Mouse (Mus musculus) kidney, postnatal 14 days (tissue): ENCODE results near the gene Sfswap.

Experiments
- DNase-seq: peaks from one replicate; pipeline ENCODE4 v3.0.0; 2022; ENCODE audit warnings: mixed read lengths

The Sfswap gene

DNA sequence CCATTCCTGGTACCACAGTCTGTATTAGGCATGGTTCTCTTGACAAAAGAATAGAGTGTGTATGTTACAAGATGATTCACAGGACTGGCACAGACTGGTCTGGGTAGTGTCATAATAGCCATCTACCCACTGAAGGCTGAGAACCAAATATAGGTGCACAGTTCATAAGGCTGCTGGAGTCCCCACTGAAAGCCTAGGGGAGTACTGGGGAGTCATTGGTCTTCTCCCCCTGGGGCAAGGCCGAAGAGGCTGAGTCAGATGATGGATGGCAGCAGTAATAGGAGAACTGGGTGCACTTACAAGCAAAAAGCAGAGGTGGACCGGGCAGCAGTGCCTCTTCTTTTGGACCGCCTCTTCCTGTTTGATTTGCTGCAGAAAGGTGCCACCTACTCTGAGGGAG is 32.7 kb downstream of the Sfswap start:
- no peak for DNase-seq

DNA sequence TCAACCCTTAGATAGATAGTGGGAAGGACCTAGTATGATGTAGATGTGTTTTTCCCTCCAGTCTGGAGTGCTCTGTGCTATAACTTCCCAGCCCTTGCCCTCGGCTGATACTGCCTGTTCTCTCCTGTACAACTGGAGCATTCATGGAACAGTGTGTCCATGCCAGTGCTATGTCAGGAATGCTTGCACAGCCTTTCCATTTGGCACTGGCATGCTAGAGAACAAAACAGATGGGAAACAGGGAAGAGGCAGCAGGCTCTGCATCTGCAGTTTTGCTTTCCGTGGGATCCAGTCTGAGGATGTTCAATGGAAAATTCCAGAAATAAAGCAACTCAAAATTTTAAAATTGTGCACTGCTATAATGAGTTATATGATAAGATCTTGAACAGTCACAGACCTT is 33.5 kb downstream of the Sfswap start:
- DNase-seq = peak; percentile 49

DNA sequence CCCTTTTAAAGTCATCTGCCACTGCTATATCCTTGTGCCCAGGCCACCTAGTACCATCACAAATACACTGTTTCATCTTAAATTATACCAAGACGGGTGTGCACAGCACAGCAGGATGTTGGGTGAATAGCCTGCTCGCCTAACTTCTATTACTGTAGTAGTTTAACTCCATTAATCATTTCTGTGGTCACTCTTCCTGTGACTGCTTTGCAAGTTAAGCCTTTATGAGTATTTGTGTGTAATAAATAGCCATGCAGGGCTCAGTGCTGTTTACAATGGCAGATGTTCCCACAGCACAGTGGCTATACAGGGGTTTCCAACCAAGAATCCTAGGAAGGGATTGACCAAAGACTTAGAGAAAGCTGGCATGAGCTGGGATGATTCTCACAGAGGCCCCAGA is 34.0 kb downstream of the Sfswap start:
- DNase-seq = peak; percentile 42

DNA sequence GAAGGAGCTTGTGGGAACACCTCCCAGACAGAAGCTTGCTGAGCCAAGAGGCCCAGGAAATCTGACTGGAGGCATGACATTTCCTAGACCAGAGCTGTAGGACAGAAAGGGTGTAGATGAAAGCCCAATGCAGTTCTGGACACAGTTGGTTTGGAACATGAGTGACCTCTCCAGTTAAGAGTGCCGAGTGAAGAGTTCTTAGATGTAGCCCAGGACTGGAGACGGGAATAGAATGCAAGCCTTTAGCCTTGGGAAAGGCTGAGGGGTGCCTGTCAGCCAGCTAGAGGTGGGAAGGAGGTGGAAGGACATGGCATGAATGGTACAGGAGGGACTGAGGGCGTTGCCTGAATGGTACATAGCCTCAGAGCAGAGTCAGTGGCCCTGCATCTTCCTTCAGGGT is 34.4 kb downstream of the Sfswap start:
- DNase-seq = no peak

DNA sequence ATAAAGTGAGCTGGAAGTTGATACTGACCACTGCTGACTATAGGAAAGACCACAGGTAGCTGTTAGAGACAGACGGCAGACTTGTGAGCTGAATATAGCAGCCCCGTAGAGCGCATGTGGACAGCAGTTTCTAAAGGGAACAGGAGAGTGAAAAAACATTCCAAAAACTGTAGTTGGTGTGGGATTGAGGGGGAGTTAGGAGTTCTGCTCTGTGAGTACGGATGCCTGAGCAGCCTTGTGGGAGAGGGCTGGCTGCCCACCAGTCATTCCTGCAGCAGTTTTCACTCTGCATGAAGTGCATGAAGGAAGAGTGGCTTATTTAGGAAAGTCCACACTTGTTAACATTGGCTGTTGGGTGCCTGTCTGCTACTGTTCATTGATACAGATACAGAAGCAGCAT is 37.8 kb downstream of the Sfswap start:
- DNase-seq = no peak

DNA sequence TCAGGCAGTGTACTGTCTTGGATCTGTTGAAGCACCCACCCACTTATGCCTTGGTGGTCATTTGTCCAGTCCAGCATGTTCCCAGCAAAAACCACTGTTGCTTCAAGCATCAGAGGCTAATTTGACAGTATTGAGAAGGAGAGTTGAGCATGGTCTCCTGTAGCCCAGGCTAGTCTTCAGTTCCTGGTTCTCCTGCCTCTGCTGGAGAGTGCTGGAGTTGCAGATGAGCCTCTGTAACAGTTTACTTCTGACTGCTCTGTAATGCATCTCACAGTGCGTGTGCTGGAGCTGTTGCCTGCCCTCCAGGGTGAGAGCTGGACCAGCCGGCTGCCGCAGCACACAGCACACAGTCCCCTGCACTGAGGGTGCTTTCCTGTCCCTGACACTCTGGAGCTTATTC is 41.2 kb downstream of the Sfswap start:
- DNase-seq = no peak

DNA sequence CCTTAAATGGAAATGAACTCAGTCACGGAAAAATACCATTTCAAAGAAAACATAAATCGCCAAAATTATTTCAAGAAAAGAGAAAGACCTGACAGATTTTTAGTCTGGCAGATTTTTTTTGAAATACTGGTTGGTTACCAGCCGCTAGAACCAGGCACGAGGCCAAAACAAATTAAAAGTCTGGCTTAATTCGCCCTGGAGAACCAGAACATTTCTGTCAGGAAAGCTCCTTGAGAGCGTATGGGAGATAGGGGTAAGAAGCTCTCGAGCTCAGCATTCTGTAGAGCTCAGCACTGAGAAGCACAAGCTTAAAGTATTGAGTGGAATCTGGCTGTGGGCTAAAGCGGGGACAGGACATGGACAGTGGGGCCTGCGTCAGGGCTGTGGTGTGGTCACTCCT is 44.8 kb downstream of the Sfswap start:
- DNase-seq = peak; percentile 49

DNA sequence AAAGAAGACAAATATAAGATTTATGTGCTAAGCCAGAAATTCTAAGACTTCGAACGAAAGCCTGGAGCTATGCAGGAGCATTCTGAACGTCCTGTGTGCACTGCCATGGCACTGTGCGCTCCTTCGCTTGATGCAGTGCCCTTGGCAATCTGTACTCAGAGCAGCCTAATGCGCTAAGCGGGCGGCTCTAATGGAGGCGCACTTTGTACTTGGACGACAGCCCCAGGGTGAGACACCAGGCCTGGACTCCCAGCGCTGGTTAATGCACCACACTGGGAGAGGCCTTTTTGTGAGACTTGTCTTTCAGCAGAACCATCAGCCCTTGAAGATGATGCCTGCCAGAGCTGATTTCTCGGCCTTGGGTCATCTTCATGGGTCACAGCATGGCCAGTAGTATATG is 48.7 kb downstream of the Sfswap start:
- DNase-seq = peak; percentile 21

DNA sequence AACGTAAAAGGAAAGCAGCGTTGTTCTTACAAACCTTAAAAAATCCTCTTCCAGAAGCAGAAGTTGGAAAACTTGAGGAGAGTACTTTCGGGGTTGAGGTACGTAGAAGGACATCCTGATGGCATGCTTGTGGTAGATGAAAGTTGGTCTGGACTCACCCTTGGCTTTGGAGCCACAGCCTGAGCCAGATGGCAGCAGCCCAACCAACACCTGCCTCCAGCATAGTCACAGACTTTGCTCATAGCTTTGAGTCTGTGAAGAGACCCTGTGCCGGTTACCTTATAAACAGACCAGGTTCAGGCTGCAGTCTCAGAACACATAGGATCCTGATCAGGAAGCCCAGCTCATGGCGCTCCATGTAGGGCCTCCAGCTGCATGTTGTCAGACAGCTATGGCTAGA is 49.8 kb downstream of the Sfswap start:
- no peak for DNase-seq

DNA sequence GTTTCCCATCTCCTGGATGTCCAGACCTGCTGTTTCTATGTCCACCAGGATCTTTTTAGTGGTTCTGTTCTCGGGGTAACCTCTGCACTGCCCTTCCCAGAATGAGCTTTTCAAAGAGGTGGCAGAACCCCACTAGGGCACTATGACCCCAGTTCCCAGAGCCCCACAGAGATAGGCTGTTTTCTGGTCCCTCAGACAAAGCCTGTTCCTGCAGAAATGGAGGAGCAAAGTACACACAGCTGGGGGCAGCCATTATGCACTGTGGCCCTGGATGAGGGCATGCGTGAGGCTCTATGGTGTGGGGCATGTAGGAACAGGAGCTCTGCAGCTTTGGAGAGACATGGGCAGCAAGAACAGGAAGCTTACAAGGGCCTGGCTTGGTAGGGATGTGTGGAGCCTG is 51.0 kb downstream of the Sfswap start:
- peak; percentile 23 for DNase-seq

DNA sequence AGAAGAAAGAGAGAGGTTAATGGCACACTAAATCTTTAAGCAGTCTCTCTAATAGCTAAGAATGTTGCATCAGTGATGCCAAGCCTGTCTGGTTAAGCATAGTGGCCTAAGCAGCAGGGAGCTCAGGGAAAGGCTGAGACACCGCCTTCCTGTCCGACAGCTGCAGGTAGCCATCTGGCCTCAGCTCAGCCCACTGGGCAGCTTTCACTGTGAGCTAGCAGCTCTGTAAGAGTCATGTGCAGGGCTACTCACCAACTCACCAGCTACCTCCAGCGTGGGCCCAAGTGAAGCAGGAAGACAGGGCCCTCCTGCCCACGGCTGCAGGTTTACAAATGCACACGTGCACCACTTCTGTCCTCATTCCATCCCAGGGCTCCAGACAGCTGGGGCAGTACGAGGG is 52.6 kb downstream of the Sfswap start:
- DNase-seq = no peak

DNA sequence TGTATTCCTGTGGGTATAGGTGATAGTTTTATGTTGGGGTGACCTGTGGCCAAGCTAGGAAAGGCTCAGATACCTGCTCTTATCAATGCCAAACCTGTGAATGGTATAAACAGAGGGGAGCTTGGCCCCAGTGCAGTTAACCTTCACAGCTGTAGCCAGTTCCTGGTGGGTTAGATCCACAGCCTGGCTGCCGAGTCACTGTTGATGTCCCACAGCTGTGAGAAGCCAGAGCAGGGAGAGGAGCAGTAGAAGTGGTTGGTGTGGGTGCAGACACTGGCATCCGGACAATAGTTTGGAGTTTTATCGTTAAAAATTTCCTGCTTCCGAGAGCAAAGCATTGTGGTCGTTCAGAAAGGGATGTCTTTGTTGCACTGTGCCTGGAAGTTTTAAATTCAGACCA is 57.6 kb downstream of the Sfswap start:
- no peak for DNase-seq

DNA sequence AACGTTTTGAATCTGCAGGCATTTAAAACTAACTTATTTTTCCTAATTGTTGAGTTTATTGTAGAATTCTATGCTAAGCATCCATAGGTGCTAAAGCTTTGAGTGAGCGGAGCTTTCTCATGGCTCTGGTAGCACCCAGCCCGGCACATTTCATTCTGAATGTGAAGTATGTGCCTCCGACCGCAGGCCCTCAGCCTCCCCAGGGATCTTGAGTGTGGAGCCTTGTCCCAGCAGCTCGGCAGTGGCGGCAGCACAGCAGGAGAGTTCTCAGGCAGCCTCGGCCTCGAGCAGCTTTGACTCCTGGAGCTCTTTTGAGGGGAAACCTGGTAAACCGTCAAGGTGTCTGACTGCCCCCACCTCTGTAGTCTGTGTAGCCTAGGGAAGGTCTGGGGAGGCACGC is 58.3 kb downstream of the Sfswap start:
- DNase-seq = no peak

DNA sequence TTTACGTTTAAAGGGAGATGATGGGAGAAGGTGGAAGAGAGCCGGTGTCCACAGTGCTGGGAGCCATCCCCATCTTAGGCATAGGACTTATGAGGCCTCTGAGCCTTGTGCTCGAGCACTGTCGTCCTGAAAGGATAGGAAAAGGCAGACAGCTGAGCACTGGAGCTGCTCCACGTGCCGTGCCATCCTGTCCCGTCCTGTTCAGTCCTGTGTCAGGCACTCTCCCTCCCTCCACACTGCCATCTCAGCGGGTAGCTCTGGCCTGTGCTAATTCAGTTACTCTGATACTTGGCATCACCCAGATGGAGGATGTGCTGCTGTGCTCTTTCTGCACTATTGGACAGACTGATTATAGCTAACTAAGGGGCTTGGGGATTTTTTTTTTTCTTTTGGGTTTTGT is 61.3 kb downstream of the Sfswap start:
- DNase-seq = no peak

DNA sequence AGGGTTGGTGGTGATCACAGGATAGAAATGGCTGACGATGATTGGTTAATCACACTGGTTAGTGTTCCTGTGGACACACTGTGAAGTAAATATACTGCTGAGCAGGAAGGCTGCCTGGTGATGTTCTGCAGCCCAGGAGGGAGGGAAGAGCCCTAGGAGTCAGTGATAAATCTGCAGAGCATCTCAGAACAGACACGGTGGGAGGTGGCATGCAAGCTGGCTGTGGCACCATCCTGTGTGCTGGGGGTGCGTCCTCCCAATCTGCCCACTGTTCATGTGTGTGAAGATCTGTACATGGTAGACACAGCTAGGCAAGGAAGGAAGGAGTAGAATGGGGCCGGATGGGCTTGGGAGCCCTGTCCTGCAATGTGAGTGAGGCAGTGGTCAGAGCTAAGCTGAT is 67.6 kb downstream of the Sfswap start:
- no peak for DNase-seq

DNA sequence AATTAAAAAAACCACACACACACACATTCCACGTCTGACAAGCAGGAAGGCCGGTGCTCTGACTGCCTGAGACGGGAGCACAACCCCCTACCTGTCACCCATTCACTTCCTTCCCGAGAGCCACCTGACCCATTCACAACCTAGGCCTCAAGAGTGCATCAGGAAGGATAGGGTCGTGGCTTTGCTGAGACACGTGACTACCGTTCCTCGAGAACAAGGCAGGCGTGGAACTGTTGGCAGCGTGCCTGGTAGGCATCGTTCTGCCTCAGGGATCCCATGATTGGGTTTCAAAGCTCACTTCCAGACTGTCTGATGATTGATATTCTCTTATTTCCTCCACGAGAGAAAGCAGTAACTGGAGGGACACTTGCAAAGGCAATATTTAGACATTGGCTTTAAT is 77.2 kb downstream of the Sfswap start:
- peak; percentile 75 for DNase-seq

DNA sequence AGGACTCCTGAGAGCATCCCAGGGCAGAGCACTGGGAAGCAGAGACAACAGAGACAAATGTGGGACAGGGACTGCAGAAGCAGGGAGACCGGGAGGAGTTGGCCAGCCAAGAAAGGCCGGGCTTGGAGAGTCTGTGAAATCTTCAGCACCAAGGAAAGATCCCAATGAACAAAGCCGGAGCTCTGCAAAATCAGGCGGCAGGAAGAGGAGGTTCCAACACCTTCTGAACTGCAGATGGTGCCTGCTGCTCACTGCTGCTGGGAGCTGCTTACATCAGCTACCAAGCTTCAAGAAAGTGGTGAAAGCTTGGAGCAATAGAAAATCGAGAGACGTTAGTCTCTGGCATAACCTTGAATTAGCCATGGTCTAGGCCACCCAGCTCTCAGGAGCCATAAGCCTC is 79.0 kb downstream of the Sfswap start:
- no peak for DNase-seq

DNA sequence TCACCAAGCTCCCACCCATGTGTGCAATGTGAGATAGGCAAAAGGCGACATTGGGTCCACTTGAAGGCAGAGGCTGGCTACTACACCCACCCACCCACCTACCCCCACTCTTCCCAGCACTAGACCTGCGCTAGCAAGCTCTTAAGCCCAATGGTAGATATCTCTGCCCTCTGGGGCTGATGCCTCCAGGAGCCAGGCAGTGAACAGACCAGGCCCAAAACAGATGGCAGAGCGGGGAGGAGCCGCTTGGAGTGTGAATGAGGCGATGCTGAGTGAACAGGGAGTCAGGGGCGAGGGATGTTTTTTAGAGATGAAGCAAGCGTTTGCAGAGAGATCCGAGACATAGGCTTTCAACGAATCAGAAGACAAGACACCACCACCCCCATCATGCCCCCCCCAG is 79.6 kb downstream of the Sfswap start:
- DNase-seq = no peak

DNA sequence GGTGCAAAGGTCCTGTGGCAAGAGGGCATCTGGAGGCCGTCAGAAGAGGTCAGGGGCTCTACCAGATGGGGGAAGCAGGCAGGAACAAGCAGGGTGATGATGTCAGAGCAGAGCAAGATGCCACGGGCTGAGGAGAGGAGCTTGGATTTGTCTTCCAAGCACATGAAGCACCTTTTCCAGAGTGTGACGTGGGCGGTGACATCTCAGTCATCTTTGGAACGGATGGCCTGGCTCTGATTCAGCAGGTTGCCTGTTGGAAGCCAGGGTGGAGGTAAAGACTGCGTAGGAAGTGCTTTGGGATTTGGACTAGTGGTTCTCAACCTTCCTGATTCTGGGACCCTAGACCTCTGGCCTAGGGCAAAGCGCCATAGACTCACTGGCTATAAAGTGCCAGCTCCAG is 80.0 kb downstream of the Sfswap start:
- DNase-seq = no peak

DNA sequence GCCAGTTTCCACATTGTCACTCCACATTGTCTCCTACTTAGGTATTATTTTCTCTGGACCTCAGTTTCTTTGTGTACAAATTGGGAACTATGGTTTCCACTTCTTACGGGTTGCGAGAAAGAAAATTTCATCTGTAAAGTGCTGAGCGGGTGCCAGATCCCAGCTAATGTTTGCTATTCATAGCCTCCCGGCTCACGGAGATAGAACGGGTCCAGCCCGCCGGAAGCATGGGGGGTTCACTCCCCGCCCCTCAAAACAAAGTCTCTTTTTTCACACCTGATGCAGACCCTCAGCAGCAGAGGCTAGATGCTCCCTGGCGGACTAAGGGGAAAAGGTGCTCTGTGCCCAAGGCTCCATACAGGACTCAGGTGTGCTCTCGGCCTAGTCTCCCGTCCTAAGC is 82.3 kb downstream of the Sfswap start:
- DNase-seq = no peak

DNA sequence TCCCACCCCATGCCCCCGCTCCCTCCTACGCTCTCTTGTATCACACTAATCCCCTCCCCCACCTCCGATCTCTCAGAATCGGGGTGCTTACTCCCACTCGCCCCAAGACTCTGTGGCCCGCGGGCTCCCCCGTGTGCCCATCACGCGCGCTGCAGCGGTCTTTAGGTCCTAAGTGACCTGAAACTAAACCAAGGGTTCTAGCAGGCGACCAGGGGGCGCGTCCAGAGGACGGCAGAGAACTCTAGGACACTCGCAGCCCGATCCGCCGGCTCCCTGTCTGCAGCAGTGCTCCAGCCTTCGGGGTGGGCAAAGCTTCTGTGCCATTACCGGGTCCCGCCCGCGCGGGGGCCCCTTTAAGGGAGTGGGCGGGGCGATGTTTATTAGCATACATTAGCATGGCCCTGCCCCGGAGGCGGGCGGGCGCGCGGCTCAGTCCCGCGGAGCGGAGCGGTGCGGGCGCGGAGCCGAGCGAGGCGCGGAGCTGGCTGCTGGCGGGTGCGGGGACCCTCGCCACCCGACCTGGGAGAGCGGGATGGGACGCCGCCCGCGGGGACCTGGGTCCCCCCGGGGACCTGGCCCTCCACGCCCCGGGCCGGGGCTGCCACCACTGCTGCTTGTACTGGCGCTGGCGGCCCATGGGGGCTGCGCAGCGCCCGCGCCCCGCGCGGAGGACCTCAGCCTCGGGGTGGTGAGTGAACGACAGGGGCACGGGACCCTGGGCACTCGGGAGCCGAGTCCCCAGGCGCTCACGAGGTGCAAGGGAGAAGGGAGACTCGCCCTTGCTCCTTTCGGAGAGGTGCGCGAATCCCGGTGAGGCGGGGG is 83.0 kb downstream of the Sfswap start, which contains the start of gene Mmp17:
TSS of gene Mmp17 (plus strand) at position 409 of the 822 bp plus-strand sequence.
- peak; percentile 92 for DNase-seq

DNA sequence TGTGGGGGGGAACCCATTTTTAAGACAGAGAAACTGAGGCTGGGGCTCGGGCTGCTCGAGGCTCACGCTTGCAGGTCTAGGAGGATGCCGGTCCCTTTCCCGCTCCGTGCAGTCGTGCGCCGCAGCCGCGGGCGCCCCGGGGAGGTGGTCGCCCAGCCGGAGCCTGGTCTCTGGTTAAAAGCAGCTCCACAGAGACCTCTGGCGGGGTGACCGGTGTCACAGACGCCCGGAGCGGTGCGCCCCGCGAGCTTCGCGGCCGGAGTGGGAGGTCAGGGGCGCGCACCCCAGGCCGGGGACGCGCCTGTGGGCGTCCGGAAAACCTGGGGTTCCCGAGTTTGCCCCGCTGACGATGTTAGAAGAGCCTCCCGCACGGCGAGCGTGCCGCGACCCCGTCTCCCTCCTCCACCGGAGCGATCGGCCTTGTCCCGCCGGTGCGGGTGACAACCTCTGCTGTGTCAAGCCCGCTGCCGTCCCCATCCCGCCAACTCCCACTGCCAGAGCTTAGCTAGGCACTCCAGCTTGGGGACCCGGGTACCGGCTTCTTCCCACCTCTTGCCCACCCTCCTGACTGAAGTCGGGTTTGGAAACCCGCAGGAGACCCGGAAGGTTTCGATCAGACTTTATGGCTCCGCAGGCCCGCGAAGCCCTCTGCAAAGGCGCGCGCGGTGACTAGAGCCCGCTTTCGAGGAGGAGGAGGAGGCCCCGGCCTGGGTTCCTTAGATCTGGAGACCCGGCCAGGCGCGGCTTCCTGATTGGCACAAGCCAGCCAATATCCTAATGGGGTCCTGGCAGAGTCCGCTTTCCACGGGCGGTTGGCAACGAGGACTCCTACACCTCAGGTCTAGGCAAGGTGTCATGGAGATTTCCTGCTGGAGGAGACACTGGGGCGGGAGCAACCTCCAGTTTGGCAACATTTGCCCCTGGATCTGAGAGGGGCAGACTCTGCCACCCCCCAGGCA is 83.8 kb downstream of the Sfswap start:
- peak; percentile 41 for DNase-seq

DNA sequence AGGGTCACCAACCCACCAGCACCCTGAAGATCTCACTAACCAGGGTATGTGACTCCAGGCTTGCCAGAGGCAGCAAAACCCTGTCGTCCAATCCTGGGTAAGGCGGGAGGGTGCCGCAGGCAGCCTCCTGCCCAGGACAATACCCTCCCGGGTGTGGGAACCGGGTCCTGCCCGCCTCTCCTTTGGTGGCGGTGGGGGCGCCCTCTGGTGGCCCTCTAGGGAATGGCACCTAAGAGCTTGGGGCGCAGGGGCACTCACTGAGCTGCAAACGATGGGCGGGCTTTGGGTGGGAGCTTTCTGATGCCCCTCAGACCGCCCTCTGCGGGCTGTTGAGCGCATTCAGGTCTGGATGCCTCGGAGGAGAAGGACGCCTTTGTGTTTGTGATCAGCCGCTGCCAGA is 85.0 kb downstream of the Sfswap start:
- peak; percentile 83 for DNase-seq

DNA sequence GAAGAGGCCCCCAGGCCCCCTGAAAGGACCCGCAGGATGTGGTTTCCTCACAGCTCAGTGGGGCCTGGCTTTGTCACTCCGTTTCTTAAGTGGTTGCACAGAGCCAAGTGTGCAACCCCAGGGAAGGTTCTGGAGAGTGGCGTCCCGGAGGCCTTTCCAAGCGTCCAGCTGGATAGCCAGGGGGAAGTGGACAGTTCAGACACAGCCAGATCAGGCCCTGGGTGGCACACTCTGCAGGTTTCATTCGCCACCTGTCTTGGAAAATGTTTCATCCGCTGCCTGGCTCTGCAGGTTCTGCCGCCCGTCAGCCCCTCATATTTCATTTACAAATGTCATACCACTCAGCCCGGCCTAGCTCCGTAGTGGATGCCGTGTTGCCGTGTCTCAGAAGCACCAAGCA is 85.5 kb downstream of the Sfswap start:
- no peak for DNase-seq
